Mouse (Mus musculus): ENCODE measurements around the gene Skp1a. TPM values are rescaled to one million over a fixed set of nuclear protein-coding genes. Genes with fewer than 3 reads are reported as not detected.
A peak's percentile ranks its signal among the peaks of the same experiment; 100 is the strongest.

The Skp1a gene
- total RNA-seq, 1 experiment: 317 TPM

GRCm38 (mm10) chr11:52279611-52280145 lies 47.9 kb downstream of the Skp1a start:
- Histone ChIP-seq H3K27ac (ENCODE audit: insufficient read depth, low read depth, low read length, poor library complexity, severe bottlenecking) (no peak overlapping the region), H3K4me3 (ENCODE audit: insufficient read depth in 1 of 2, low read depth in 1 of 2, low read length in 2 of 2, poor library complexity in 1 of 2, severe bottlenecking in 1 of 2) (no peak overlapping the region), H3K9ac (ENCODE audit: insufficient read depth, low read depth, low read length, poor library complexity, severe bottlenecking) (no peak overlapping the region), H3K4me1 (ENCODE audit: control insufficient read depth in 2 of 2, insufficient read depth in 2 of 2, low read length in 2 of 2, poor library complexity in 1 of 2) (peaks cover 9 to 26% of the 10 kb centered on the region in 2 experiments; a peak in 3 of 4 replicates), H3K9me3 (ENCODE audit: control insufficient read depth, insufficient read depth, low read depth, low read length) (no peaks in the 10 kb centered on the region), H3K36me3 (ENCODE audit: control insufficient read depth, insufficient read depth, low read length, poor library complexity, severe bottlenecking) (peaks cover 30% of the 10 kb centered on the region; the same call in 1 of the 2 replicates)
- TF ChIP-seq CHD2 (IDR thresholded peaks at IDR 0.05; ENCODE audit: low read depth, low read length) (no peak), MAFK (IDR thresholded peaks at IDR 0.05; ENCODE audit: insufficient read depth, low read depth, low read length) (no peak), ZNF384 (IDR thresholded peaks at IDR 0.05; ENCODE audit: low read depth, low read length) (no peak), HCFC1 (IDR thresholded peaks at IDR 0.05; ENCODE audit: borderline replicate concordance, insufficient read depth, low read length) (no peak), ZC3H11A (IDR thresholded peaks at IDR 0.05; ENCODE audit: borderline replicate concordance, low read depth, low read length) (no peak)
- in situ Hi-C loops (cut with MboI; ENCODE audit: low sequenced_read_pairs in 2 of 2, unreplicated experiment in 2 of 2): no loop called here
- DNase-seq (ENCODE audit: low read depth, low spot score): no peak

GRCm38 (mm10) chr11:52280566-52281455 lies 49.0 kb downstream of the Skp1a start:
- Histone ChIP-seq H3K9me3 (ENCODE audit: control insufficient read depth, insufficient read depth, low read depth, low read length) (no peaks in the 10 kb centered on the region), H3K36me3 (ENCODE audit: control insufficient read depth, insufficient read depth, low read length, poor library complexity, severe bottlenecking) (peaks cover 30% of the 10 kb centered on the region; the same call in 1 of the 2 replicates), H3K27ac (ENCODE audit: insufficient read depth, low read depth, low read length, poor library complexity, severe bottlenecking) (no peak overlapping the region), H3K4me3 (ENCODE audit: insufficient read depth in 1 of 2, low read depth in 1 of 2, low read length in 2 of 2, poor library complexity in 1 of 2, severe bottlenecking in 1 of 2) (no peak overlapping the region), H3K4me1 (ENCODE audit: control insufficient read depth in 2 of 2, insufficient read depth in 2 of 2, low read length in 2 of 2, poor library complexity in 1 of 2) (peaks cover 7 to 24% of the 10 kb centered on the region in 2 experiments; a peak in 3 of 4 replicates), H3K9ac (ENCODE audit: insufficient read depth, low read depth, low read length, poor library complexity, severe bottlenecking) (no peak overlapping the region)
- TF ChIP-seq ZC3H11A (IDR thresholded peaks at IDR 0.05; ENCODE audit: borderline replicate concordance, low read depth, low read length): no peak
- no peak for TF ChIP-seq ZNF384 (IDR thresholded peaks at IDR 0.05; ENCODE audit: low read depth, low read length)
- TF ChIP-seq HCFC1 (IDR thresholded peaks at IDR 0.05; ENCODE audit: borderline replicate concordance, insufficient read depth, low read length): no peak
- TF ChIP-seq MAFK (IDR thresholded peaks at IDR 0.05; ENCODE audit: insufficient read depth, low read depth, low read length): no peak
- no peak for TF ChIP-seq CHD2 (IDR thresholded peaks at IDR 0.05; ENCODE audit: low read depth, low read length)
- in situ Hi-C loops (cut with MboI; ENCODE audit: low sequenced_read_pairs in 2 of 2, unreplicated experiment in 2 of 2): no loop called here
- DNase-seq (ENCODE audit: low read depth, low spot score): no peak

DNA sequence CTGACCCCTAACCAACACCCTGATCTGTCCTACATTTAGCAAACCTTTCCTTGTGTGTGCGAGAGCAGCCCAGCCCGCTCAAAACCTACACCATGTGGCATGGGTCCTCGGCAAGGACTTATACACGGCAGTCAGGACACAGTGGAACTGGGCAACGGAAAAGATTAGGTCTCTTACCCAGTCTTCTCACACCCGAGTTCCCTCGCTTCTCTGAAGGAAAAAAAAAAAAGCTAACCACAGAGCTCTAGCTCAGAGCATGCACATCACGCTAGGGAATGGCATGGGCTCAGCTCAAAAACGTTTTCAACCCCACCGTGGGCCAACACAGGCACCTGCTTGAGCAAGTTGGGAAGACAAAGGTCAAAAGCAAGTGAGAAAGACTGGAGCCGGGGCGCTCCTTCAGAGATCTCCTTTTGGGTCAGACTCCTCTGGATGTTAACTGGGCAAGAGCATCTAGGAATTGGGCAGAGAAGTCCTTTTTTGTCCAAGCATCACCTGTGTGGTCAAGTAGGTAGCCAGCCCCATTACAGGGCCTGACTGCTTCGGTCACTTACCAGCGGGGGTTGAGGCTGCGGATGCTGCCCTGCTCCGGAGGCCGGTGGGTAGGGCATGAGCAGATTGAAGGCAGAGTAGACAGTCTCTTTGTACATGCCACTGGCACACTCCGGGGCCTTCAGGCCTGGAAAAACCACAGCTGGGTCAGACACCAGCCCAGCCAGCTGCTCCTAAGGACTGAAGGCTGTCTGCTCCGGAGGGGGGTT lies 50.0 kb downstream of the Skp1a start:
- Histone ChIP-seq H3K9me3 (ENCODE audit: control insufficient read depth, insufficient read depth, low read depth, low read length) (no peaks in the 10 kb centered on the region), H3K4me1 (ENCODE audit: control insufficient read depth in 2 of 2, insufficient read depth in 2 of 2, low read length in 2 of 2, poor library complexity in 1 of 2) (peaks cover 6 to 30% of the 10 kb centered on the region in 2 experiments; a peak in 3 of 4 replicates), H3K9ac (ENCODE audit: insufficient read depth, low read depth, low read length, poor library complexity, severe bottlenecking) (no peak overlapping the region), H3K36me3 (ENCODE audit: control insufficient read depth, insufficient read depth, low read length, poor library complexity, severe bottlenecking) (peaks cover 30% of the 10 kb centered on the region; the same call in 1 of the 2 replicates), H3K4me3 (ENCODE audit: insufficient read depth in 1 of 2, low read depth in 1 of 2, low read length in 2 of 2, poor library complexity in 1 of 2, severe bottlenecking in 1 of 2) (peak overlapping the region; percentile 81 to 86), H3K27ac (ENCODE audit: insufficient read depth, low read depth, low read length, poor library complexity, severe bottlenecking) (no peak overlapping the region)
- no peak for DNase-seq (ENCODE audit: low read depth, low spot score)
- in situ Hi-C loops (cut with MboI; ENCODE audit: low sequenced_read_pairs in 2 of 2, unreplicated experiment in 2 of 2): no loop called here
- TF ChIP-seq ZNF384 (IDR thresholded peaks at IDR 0.05; ENCODE audit: low read depth, low read length) (0 out of 2 replicates have a peak, but pooled peaks have one; percentile 52), ZC3H11A (IDR thresholded peaks at IDR 0.05; ENCODE audit: borderline replicate concordance, low read depth, low read length) (no peak)

- H3K27ac ChIP-seq (ENCODE audit: insufficient read depth, low read depth, low read length, poor library complexity, severe bottlenecking): no peak overlapping the region
These were observed 50.6 kb downstream of the Skp1a start for GRCm38 (mm10) chr11:52282420-52282773.

More at GRCm38 (mm10) chr11:52282420-52282773, 50.6 kb downstream of the Skp1a start:
- in situ Hi-C loops (cut with MboI; ENCODE audit: low sequenced_read_pairs in 2 of 2, unreplicated experiment in 2 of 2): no loop called here
- peak overlapping the region; percentile 79 for H3K9ac ChIP-seq (ENCODE audit: insufficient read depth, low read depth, low read length, poor library complexity, severe bottlenecking)
- H3K4me3 ChIP-seq (ENCODE audit: insufficient read depth in 1 of 2, low read depth in 1 of 2, low read length in 2 of 2, poor library complexity in 1 of 2, severe bottlenecking in 1 of 2): peak overlapping the region; percentile 81 to 86
- H3K9me3 ChIP-seq (ENCODE audit: control insufficient read depth, insufficient read depth, low read depth, low read length): no peaks in the 10 kb centered on the region
- peaks cover 5 to 30% of the 10 kb centered on the region in 2 experiments; a peak in 3 of 4 replicates for H3K4me1 ChIP-seq (ENCODE audit: control insufficient read depth in 2 of 2, insufficient read depth in 2 of 2, low read length in 2 of 2, poor library complexity in 1 of 2)
- peaks cover 30% of the 10 kb centered on the region; the same call in 1 of the 2 replicates for H3K36me3 ChIP-seq (ENCODE audit: control insufficient read depth, insufficient read depth, low read length, poor library complexity, severe bottlenecking)
- no peak for DNase-seq (ENCODE audit: low read depth, low spot score)
- no peak for TF ChIP-seq ZC3H11A (IDR thresholded peaks at IDR 0.05; ENCODE audit: borderline replicate concordance, low read depth, low read length)
- no peak for TF ChIP-seq HCFC1 (IDR thresholded peaks at IDR 0.05; ENCODE audit: borderline replicate concordance, insufficient read depth, low read length)
- TF ChIP-seq CHD2 (IDR thresholded peaks at IDR 0.05; ENCODE audit: low read depth, low read length): no peak
